Mouse (Mus musculus): Measurements from ENCODE around the gene Cntnap5b.

DNA sequence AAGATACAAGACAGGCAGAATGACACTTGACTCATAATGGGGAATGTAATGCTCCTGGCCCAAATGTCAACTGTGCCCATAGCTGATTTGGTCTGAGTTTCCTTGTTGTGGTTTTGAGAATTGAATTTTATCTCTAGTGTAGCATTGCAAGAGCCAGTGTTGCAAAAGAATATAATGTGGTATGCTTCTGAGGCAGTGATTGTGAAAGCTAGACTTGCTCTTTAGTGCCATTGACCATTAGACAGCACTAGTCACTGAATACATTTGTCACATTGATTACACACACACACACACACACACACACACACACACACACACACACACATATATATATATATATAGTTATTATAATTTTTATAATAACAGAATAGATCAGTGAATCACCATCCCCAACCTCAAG lies 328.0 kb downstream of the Cntnap5b start:
- TF ChIP-seq CTCF (IDR thresholded peaks at IDR 0.05; ENCODE audit: control insufficient read depth, insufficient read depth, low read length): no peak
- no peak for TF ChIP-seq POLR2A (IDR thresholded peaks at IDR 0.05; ENCODE audit: borderline replicate concordance, control insufficient read depth, low read depth, low read length)
